Mouse (Mus musculus) intestine, postnatal 0 days (tissue): Measurements from ENCODE around the gene Tmem53. TPM values are rescaled to one million over a fixed set of nuclear protein-coding genes. Genes with fewer than 3 reads are reported as not detected.
A peak's percentile ranks its signal among the peaks of the same experiment; 100 is the strongest.

Source experiments
- ATAC-seq: fragments of 200-750 bp; cut with Nextera tagmentation; 2 replicates; pipeline ENCODE4 v1.8.0; 2017; ENCODE audit warnings: mild to moderate bottlenecking, moderate TSS enrichment, moderate library complexity
- H3K27ac ChIP-seq: fragments of 300-500 bp; sonication (generic); 2 replicates; pipeline ENCODE4 v1.5.1; 2014; ENCODE audit warnings: mild to moderate bottlenecking, low read depth, low read length, moderate library complexity
- H3K27me3 ChIP-seq: fragments of 300-500 bp; sonication (generic); replicated peaks from 2 replicates; pipeline ENCODE4 v1.6.1; 2014; ENCODE audit warnings: low read length, mixed read lengths; ENCODE audit not compliant: control insufficient read depth, insufficient read depth
- H3K36me3 ChIP-seq: fragments of 300-500 bp; sonication (generic); 2 replicates; pipeline ENCODE4 v1.6.1; 2014; ENCODE audit warnings: mild to moderate bottlenecking, moderate library complexity; ENCODE audit not compliant: control insufficient read depth, insufficient read depth
- H3K4me1 ChIP-seq: fragments of 300-500 bp; sonication (generic); replicated peaks from 2 replicates; pipeline ENCODE4 v1.6.1; 2014; ENCODE audit warnings: antibody characterized with exemption, low read length, mixed read lengths; ENCODE audit not compliant: control insufficient read depth, insufficient read depth
- H3K4me2 ChIP-seq: fragments of 300-500 bp; sonication (generic); replicated peaks from 2 replicates; pipeline ENCODE4 v1.6.1; 2014; ENCODE audit warnings: low read depth, mild to moderate bottlenecking, moderate library complexity
- H3K4me3 ChIP-seq: fragments of 300-500 bp; sonication (generic); 2 replicates; pipeline ENCODE4 v1.5.1; 2014; ENCODE audit warnings: low read depth, low read length
- H3K9ac ChIP-seq: fragments of 300-500 bp; sonication (generic); 2 replicates; pipeline ENCODE4 v1.6.1; 2014; ENCODE audit warnings: mild to moderate bottlenecking, low read depth, low read length
- H3K9me3 ChIP-seq: fragments of 300-500 bp; sonication (generic); 2 replicates; pipeline ENCODE4 v1.6.1; 2016; ENCODE audit warnings: mixed run types; ENCODE audit not compliant: control insufficient read depth
- CTCF ChIP-seq: sonication (generic); IDR thresholded peaks from 2 replicates; pipeline ENCODE4 v1.5.1; 2016; ENCODE audit warnings: low read depth, mild to moderate bottlenecking, control low read depth, antibody characterized with exemption, moderate library complexity
- WGBS: fragments of 180-500 bp; shearing (Covaris S2); extraction: QIAGEN DNeasy Blood & Tissue Kit; methylation state at CpG from one replicate; pipeline ENCODE4 v1.1.7; 2014; 5-methylcytosine and 5-hydroxymethylcytosine counted together
- polyA plus RNA-seq: library from polyadenylated mRNA; unstranded; fragments of >200 nt; fragmentation: Nextera tagmentation; extraction: Ambion mirVana; gene quantifications from 2 replicates; pipeline ENCODE4 v1.2.1, GENCODE M21; 2015

The Tmem53 gene
- polyA plus RNA-seq, 1 experiment from 2014 or later = 12.8 TPM

- Histone ChIP-seq H3K36me3 (peaks cover 82% of the 10 kb centered on the region), H3K4me2 (no peak overlapping the region), H3K9ac (no peak overlapping the region), H3K9me3 (no peaks in the 10 kb centered on the region), H3K27ac (no peak overlapping the region; the same call in none of the 2 replicates), H3K4me1 (no peaks in the 10 kb centered on the region; the same call in 1 of the 2 replicates), H3K4me3 (no peak overlapping the region), H3K27me3 (no peaks in the 10 kb centered on the region)
- WGBS = 29% methylated on average over 22 of the region's 22 CpGs
- ATAC-seq = peak; percentile 6; the same call in 1 of the 2 replicates
- TF ChIP-seq CTCF = no peak
These were observed 31.8 kb downstream of the Tmem53 start for GRCm38 (mm10) chr4:117283271-117284191.

GRCm38 (mm10) chr4:117284363-117284762 lies 32.6 kb downstream of the Tmem53 start:
- Histone ChIP-seq H3K36me3 (peaks cover 73% of the 10 kb centered on the region), H3K4me2 (no peak overlapping the region), H3K9me3 (no peaks in the 10 kb centered on the region), H3K27me3 (no peaks in the 10 kb centered on the region), H3K4me1 (no peaks in the 10 kb centered on the region; the same call in 1 of the 2 replicates), H3K9ac (no peak overlapping the region), H3K27ac (no peak overlapping the region), H3K4me3 (no peak overlapping the region)
- no peak for ATAC-seq
- WGBS = 63% methylated on average over 4 of the region's 4 CpGs
- no peak for TF ChIP-seq CTCF

- no peaks in the 10 kb centered on the region; the same call in 1 of the 2 replicates for H3K4me1 ChIP-seq
- peaks cover 39% of the 10 kb centered on the region for H3K36me3 ChIP-seq
- no peak for ATAC-seq
- peak overlapping the region; percentile 78 for H3K9ac ChIP-seq
- no peaks in the 10 kb centered on the region for H3K9me3 ChIP-seq
- TF ChIP-seq CTCF = no peak
- H3K4me2 ChIP-seq = peak overlapping the region; percentile 88
- peak overlapping the region; percentile 96 for H3K27ac ChIP-seq
- 21% methylated on average over 25 of the region's 25 CpGs for WGBS
- H3K27me3 ChIP-seq = no peaks in the 10 kb centered on the region
- H3K4me3 ChIP-seq = peak overlapping the region; percentile 66
These were observed 36.7 kb downstream of the Tmem53 start for GRCm38 (mm10) chr4:117288277-117288926.

- Histone ChIP-seq H3K36me3 (peaks cover 31% of the 10 kb centered on the region), H3K27ac (peak overlapping the region; percentile 96), H3K4me1 (no peaks in the 10 kb centered on the region; the same call in 1 of the 2 replicates), H3K4me3 (peak overlapping the region; percentile 66), H3K9me3 (no peaks in the 10 kb centered on the region), H3K9ac (peak overlapping the region; percentile 78), H3K27me3 (no peaks in the 10 kb centered on the region), H3K4me2 (peak overlapping the region; percentile 88)
- peak; percentile 78 for ATAC-seq
- TF ChIP-seq CTCF = no peak
- under 1% methylated on average over 51 of the region's 80 CpGs for WGBS
These were observed 37.4 kb downstream of the Tmem53 start for GRCm38 (mm10) chr4:117288927-117289801.

GRCm38 (mm10) chr4:117291696-117292095 lies 39.9 kb downstream of the Tmem53 start:
- no peak for ATAC-seq
- TF ChIP-seq CTCF = no peak
- Histone ChIP-seq H3K9me3 (no peaks in the 10 kb centered on the region), H3K4me2 (no peak overlapping the region), H3K4me1 (no peaks in the 10 kb centered on the region; the same call in 1 of the 2 replicates), H3K27me3 (no peaks in the 10 kb centered on the region), H3K36me3 (peaks cover 6% of the 10 kb centered on the region; the same call in 1 of the 2 replicates), H3K27ac (no peak overlapping the region), H3K4me3 (no peak overlapping the region), H3K9ac (no peak overlapping the region)
- 82% methylated on average over 2 of the region's 2 CpGs for WGBS
